Mouse (Mus musculus): ENCODE data around the gene Gtpbp1. TPM values are rescaled to one million over a fixed set of nuclear protein-coding genes. Genes with fewer than 3 reads are reported as not detected.

The Gtpbp1 gene
- polyA plus RNA-seq, 1 experiment from 2014 or later = 37.9 TPM

GRCm38 (mm10) chr15:79691023-79691508 is 421 bp downstream of the Gtpbp1 start:
- ATAC-seq (ENCODE audit: insufficient read depth) (peak; percentile 18), DNase-seq (peak; percentile 54)
- Histone ChIP-seq H3K9ac (peak overlapping the region; percentile 84), H3K27me3 (ENCODE audit: insufficient read depth, low read length) (no peaks in the 10 kb centered on the region), H3K9me3 (ENCODE audit: low read depth, low read length) (no peaks in the 10 kb centered on the region), H3K36me3 (ENCODE audit: insufficient read depth) (peaks cover 6% of the 10 kb centered on the region; the same call in 1 of the 2 replicates), H3K4me1 (ENCODE audit: insufficient read depth) (peaks cover 16% of the 10 kb centered on the region; the same call in 1 of the 2 replicates), H3K4me2 (peak overlapping the region; percentile 98), H3K27ac (ENCODE audit: low read depth) (peak overlapping the region; percentile 67), H3K4me3 (ENCODE audit: low read depth, low read length) (peak overlapping the region; percentile 92)
- no peak for TF ChIP-seq CTCF (IDR thresholded peaks at IDR 0.05; ENCODE audit: low read depth)
- under 1% methylated on average over 50 of the region's 53 CpGs for WGBS

- H3K4me1 ChIP-seq (ENCODE audit: insufficient read depth) = peaks cover 16% of the 10 kb centered on the region; the same call in 1 of the 2 replicates
- no peak for TF ChIP-seq CTCF (IDR thresholded peaks at IDR 0.05; ENCODE audit: low read depth)
- H3K4me3 ChIP-seq (ENCODE audit: low read depth, low read length) = peak overlapping the region; percentile 92; the same call in 1 of the 2 replicates
- H3K27me3 ChIP-seq (ENCODE audit: insufficient read depth, low read length) = no peaks in the 10 kb centered on the region
- no peak overlapping the region for H3K27ac ChIP-seq (ENCODE audit: low read depth)
- peak overlapping the region; percentile 98 for H3K4me2 ChIP-seq
- WGBS = 86% methylated on average over 5 of the region's 5 CpGs
- peaks cover 15% of the 10 kb centered on the region; the same call in 1 of the 2 replicates for H3K36me3 ChIP-seq (ENCODE audit: insufficient read depth)
- DNase-seq = no peak
- H3K9ac ChIP-seq = no peak overlapping the region
- no peak for ATAC-seq (ENCODE audit: insufficient read depth)
- no peaks in the 10 kb centered on the region for H3K9me3 ChIP-seq (ENCODE audit: low read depth, low read length)
Measured at GRCm38 (mm10) chr15:79692334-79692733, 1.7 kb downstream of the Gtpbp1 start.

- WGBS = 69% methylated on average over 11 of the region's 11 CpGs
- no peaks in the 10 kb centered on the region for H3K9me3 ChIP-seq (ENCODE audit: low read depth, low read length)
- peaks cover 16% of the 10 kb centered on the region; the same call in 1 of the 2 replicates for H3K4me1 ChIP-seq (ENCODE audit: insufficient read depth)
- no peak overlapping the region for H3K4me3 ChIP-seq (ENCODE audit: low read depth, low read length)
- H3K36me3 ChIP-seq (ENCODE audit: insufficient read depth) = peaks cover 15% of the 10 kb centered on the region; the same call in 1 of the 2 replicates
- TF ChIP-seq CTCF (IDR thresholded peaks at IDR 0.05; ENCODE audit: low read depth) = no peak
- no peak for ATAC-seq (ENCODE audit: insufficient read depth)
- DNase-seq = no peak
- H3K27ac ChIP-seq (ENCODE audit: low read depth) = peak overlapping the region; percentile 27; the same call in 1 of the 2 replicates
- peak overlapping the region; percentile 28; the same call in 1 of the 2 replicates for H3K4me2 ChIP-seq
- H3K27me3 ChIP-seq (ENCODE audit: insufficient read depth, low read length) = no peaks in the 10 kb centered on the region
- no peak overlapping the region; the same call in 1 of the 2 replicates for H3K9ac ChIP-seq
Measured at GRCm38 (mm10) chr15:79693740-79694139, 3.1 kb downstream of the Gtpbp1 start.

GRCm38 (mm10) chr15:79694512-79694911 is 3.9 kb downstream of the Gtpbp1 start:
- no peak for TF ChIP-seq CTCF (IDR thresholded peaks at IDR 0.05; ENCODE audit: low read depth)
- no peak for ATAC-seq (ENCODE audit: insufficient read depth)
- WGBS = 81% methylated on average over 4 of the region's 4 CpGs
- H3K27me3 ChIP-seq (ENCODE audit: insufficient read depth, low read length) = no peaks in the 10 kb centered on the region
- no peak overlapping the region for H3K4me3 ChIP-seq (ENCODE audit: low read depth, low read length)
- peak overlapping the region; percentile 28; the same call in 1 of the 2 replicates for H3K4me2 ChIP-seq
- no peaks in the 10 kb centered on the region for H3K9me3 ChIP-seq (ENCODE audit: low read depth, low read length)
- H3K27ac ChIP-seq (ENCODE audit: low read depth) = no peak overlapping the region
- DNase-seq = no peak
- H3K4me1 ChIP-seq (ENCODE audit: insufficient read depth) = peaks cover 16% of the 10 kb centered on the region; the same call in 1 of the 2 replicates
- no peak overlapping the region for H3K9ac ChIP-seq
- peaks cover 21% of the 10 kb centered on the region; the same call in 1 of the 2 replicates for H3K36me3 ChIP-seq (ENCODE audit: insufficient read depth)

- Histone ChIP-seq H3K4me2 (no peak overlapping the region), H3K9ac (no peak overlapping the region), H3K4me3 (ENCODE audit: low read depth, low read length) (no peak overlapping the region), H3K27me3 (ENCODE audit: insufficient read depth, low read length) (no peaks in the 10 kb centered on the region), H3K27ac (ENCODE audit: low read depth) (no peak overlapping the region), H3K4me1 (ENCODE audit: insufficient read depth) (peaks cover 10% of the 10 kb centered on the region; the same call in 1 of the 2 replicates), H3K36me3 (ENCODE audit: insufficient read depth) (peaks cover 22% of the 10 kb centered on the region; the same call in 1 of the 2 replicates), H3K9me3 (ENCODE audit: low read depth, low read length) (no peaks in the 10 kb centered on the region)
- 21% methylated on average over 3 of the region's 3 CpGs for WGBS
- no peak for TF ChIP-seq CTCF (IDR thresholded peaks at IDR 0.05; ENCODE audit: low read depth)
- DNase-seq (no peak), ATAC-seq (ENCODE audit: insufficient read depth) (no peak)
Measured at GRCm38 (mm10) chr15:79695516-79695915, 4.9 kb downstream of the Gtpbp1 start.

GRCm38 (mm10) chr15:79696508-79696907 is 5.9 kb downstream of the Gtpbp1 start:
- Histone ChIP-seq H3K36me3 (ENCODE audit: insufficient read depth) (peaks cover 22% of the 10 kb centered on the region; the same call in 1 of the 2 replicates), H3K4me3 (ENCODE audit: low read depth, low read length) (no peak overlapping the region), H3K27ac (ENCODE audit: low read depth) (no peak overlapping the region), H3K9me3 (ENCODE audit: low read depth, low read length) (no peaks in the 10 kb centered on the region), H3K9ac (no peak overlapping the region), H3K4me2 (no peak overlapping the region), H3K4me1 (ENCODE audit: insufficient read depth) (peaks cover 10% of the 10 kb centered on the region; the same call in 1 of the 2 replicates), H3K27me3 (ENCODE audit: insufficient read depth, low read length) (no peaks in the 10 kb centered on the region)
- DNase-seq = no peak
- WGBS = 95% methylated on average over 2 of the region's 2 CpGs
- no peak for TF ChIP-seq CTCF (IDR thresholded peaks at IDR 0.05; ENCODE audit: low read depth)
- no peak for ATAC-seq (ENCODE audit: insufficient read depth)

GRCm38 (mm10) chr15:79697011-79697410 is 6.4 kb downstream of the Gtpbp1 start:
- no peaks in the 10 kb centered on the region for H3K27me3 ChIP-seq (ENCODE audit: insufficient read depth, low read length)
- ATAC-seq (ENCODE audit: insufficient read depth) (no peak), DNase-seq (no peak)
- no peak for TF ChIP-seq CTCF (IDR thresholded peaks at IDR 0.05; ENCODE audit: low read depth)
- no peak overlapping the region for H3K4me3 ChIP-seq (ENCODE audit: low read depth, low read length)
- no peak overlapping the region for H3K27ac ChIP-seq (ENCODE audit: low read depth)
- no peak overlapping the region for H3K4me2 ChIP-seq
- WGBS = 83% methylated on average over 6 of the region's 6 CpGs
- H3K36me3 ChIP-seq (ENCODE audit: insufficient read depth) = peaks cover 22% of the 10 kb centered on the region; the same call in 1 of the 2 replicates
- H3K9ac ChIP-seq = no peak overlapping the region
- H3K4me1 ChIP-seq (ENCODE audit: insufficient read depth) = peaks cover 5% of the 10 kb centered on the region; the same call in 1 of the 2 replicates
- no peaks in the 10 kb centered on the region for H3K9me3 ChIP-seq (ENCODE audit: low read depth, low read length)
